ENCODE assay signal across 29 mouse cellular contexts in genomic region chr10:130288007-130288406, GRCm38 (mm10). TPM values are rescaled to one million over a fixed set of nuclear protein-coding genes. Genes with fewer than 3 reads are reported as not detected.
DNase-seq lines count a peak whose midpoint lies in the region; ATAC-seq and TF ChIP-seq lines count a peak whose summit lies in the region.
"Had no signal": no experiment of that assay in that cellular context is flagged by ENCODE, and none has a peak within 500 bp of the region (broad histone marks: within the 10 kb centered on the region; RNA-seq: fewer than 3 reads in every experiment).

No protein-coding gene starts in this region.

- no peak overlapping the region for H3K4me2 ChIP-seq in hindbrain, postnatal 0 days (ENCODE audit: low read depth, low read length)
- H3K4me2 ChIP-seq in midbrain, postnatal 0 days (ENCODE audit: low read depth, low read length, poor library complexity, severe bottlenecking): no peak overlapping the region
- H3K4me2 ChIP-seq in neural tube, embryonic 12.5 days (replicated peaks): no peak overlapping the region
- H3K4me2 ChIP-seq: embryonic facial prominence, embryonic 12.5 days; embryonic facial prominence, embryonic 15.5 days; heart, embryonic 12.5 days; heart, embryonic 15.5 days; hindbrain, embryonic 14.5 days had no signal

- no peaks in the 10 kb centered on the region for H3K27me3 ChIP-seq in hindbrain, embryonic 10.5 days (ENCODE audit: insufficient read depth, poor library complexity, severe bottlenecking)
- H3K27me3 ChIP-seq in hindbrain, postnatal 0 days (ENCODE audit: insufficient read depth, low read length): no peaks in the 10 kb centered on the region
- H3K27me3 ChIP-seq in midbrain, embryonic 10.5 days (ENCODE audit: low read depth, poor library complexity, severe bottlenecking): no peaks in the 10 kb centered on the region
- no peaks in the 10 kb centered on the region for H3K27me3 ChIP-seq in midbrain, postnatal 0 days (ENCODE audit: insufficient read depth, low read length)
- no peaks in the 10 kb centered on the region for H3K27me3 ChIP-seq in neural tube, embryonic 12.5 days (replicated peaks)
- no peaks in the 10 kb centered on the region for H3K27me3 ChIP-seq in embryonic facial prominence, embryonic 10.5 days (replicated peaks; ENCODE audit: low read depth, poor library complexity, severe bottlenecking)
- H3K27me3 ChIP-seq: CH12.LX; embryonic facial prominence, embryonic 12.5 days; embryonic facial prominence, embryonic 15.5 days; heart, embryonic 12.5 days; heart, embryonic 15.5 days had no signal

- H3K4me3 ChIP-seq in hindbrain, embryonic 10.5 days: no peak overlapping the region
- no peak overlapping the region for H3K4me3 ChIP-seq in hindbrain, postnatal 0 days (ENCODE audit: low read length)
- no peak overlapping the region for H3K4me3 ChIP-seq in midbrain, embryonic 10.5 days
- H3K4me3 ChIP-seq in midbrain, postnatal 0 days (ENCODE audit: low read depth, low read length): no peak overlapping the region
- no peak overlapping the region for H3K4me3 ChIP-seq in neural tube, embryonic 12.5 days
- H3K4me3 ChIP-seq in embryonic facial prominence, embryonic 10.5 days: no peak overlapping the region
- H3K4me3 ChIP-seq: embryonic facial prominence, embryonic 12.5 days; embryonic facial prominence, embryonic 15.5 days; gastrocnemius, adult 2 months; heart, embryonic 12.5 days; heart, embryonic 15.5 days had no signal

- no peaks in the 10 kb centered on the region for H3K4me1 ChIP-seq in hindbrain, embryonic 10.5 days (replicated peaks)
- no peaks in the 10 kb centered on the region for H3K4me1 ChIP-seq in hindbrain, postnatal 0 days (ENCODE audit: insufficient read depth, low read length)
- H3K4me1 ChIP-seq in midbrain, embryonic 10.5 days: peaks cover 9% of the 10 kb centered on the region; the same call in 1 of the 2 replicates
- H3K4me1 ChIP-seq in midbrain, postnatal 0 days (ENCODE audit: insufficient read depth, low read length): no peaks in the 10 kb centered on the region
- H3K4me1 ChIP-seq in neural tube, embryonic 12.5 days: no peaks in the 10 kb centered on the region
- H3K4me1 ChIP-seq in embryonic facial prominence, embryonic 10.5 days: no peaks in the 10 kb centered on the region
- H3K4me1 ChIP-seq: embryonic facial prominence, embryonic 12.5 days; embryonic facial prominence, embryonic 15.5 days; heart, embryonic 12.5 days; heart, embryonic 15.5 days had no signal

- ATAC-seq in hindbrain, postnatal 0 days: no peak
- no peak for ATAC-seq in midbrain, postnatal 0 days (ENCODE audit: low FRiP score)
- peak; percentile 39; the same call in 1 of the 2 replicates for ATAC-seq in neural tube, embryonic 12.5 days (ENCODE audit: low FRiP score, low read depth)
- ATAC-seq: forebrain, embryonic 14.5 days; forebrain, postnatal 0 days; Patski had no signal

- no peak for TF ChIP-seq CTCF in hindbrain, postnatal 0 days (IDR thresholded peaks at IDR 0.05; ENCODE audit: low read depth)
- no peak for TF ChIP-seq CTCF in midbrain, postnatal 0 days (IDR thresholded peaks at IDR 0.05)

- no peak overlapping the region for H3K9ac ChIP-seq in hindbrain, postnatal 0 days (replicated peaks; ENCODE audit: low read length)
- H3K9ac ChIP-seq in midbrain, postnatal 0 days (replicated peaks; ENCODE audit: low read length, poor library complexity, severe bottlenecking): no peak overlapping the region
- no peak overlapping the region for H3K9ac ChIP-seq in neural tube, embryonic 12.5 days
- H3K9ac ChIP-seq: embryonic facial prominence, embryonic 12.5 days; embryonic facial prominence, embryonic 15.5 days; forebrain, postnatal 0 days; heart, embryonic 12.5 days; heart, embryonic 15.5 days; hindbrain, embryonic 14.5 days had no signal

- H3K36me3 ChIP-seq in hindbrain, embryonic 10.5 days: no peaks in the 10 kb centered on the region
- no peaks in the 10 kb centered on the region for H3K36me3 ChIP-seq in hindbrain, postnatal 0 days (ENCODE audit: insufficient read depth, low read length)
- H3K36me3 ChIP-seq in midbrain, embryonic 10.5 days: no peaks in the 10 kb centered on the region
- H3K36me3 ChIP-seq in midbrain, postnatal 0 days (ENCODE audit: insufficient read depth, low read length): no peaks in the 10 kb centered on the region
- no peaks in the 10 kb centered on the region for H3K36me3 ChIP-seq in neural tube, embryonic 12.5 days
- no peaks in the 10 kb centered on the region for H3K36me3 ChIP-seq in embryonic facial prominence, embryonic 10.5 days (replicated peaks)
- H3K36me3 ChIP-seq: embryonic facial prominence, embryonic 12.5 days; embryonic facial prominence, embryonic 15.5 days; G1E; heart, embryonic 12.5 days; heart, embryonic 15.5 days had no signal

- DNase-seq in hindbrain, embryonic 10.5 days (ENCODE audit: low spot score): no peak
- no peak for DNase-seq in hindbrain, postnatal 0 days (ENCODE audit: low spot score)
- no peak for DNase-seq in midbrain, embryonic 10.5 days (ENCODE audit: low spot score)
- DNase-seq in midbrain, postnatal 0 days (ENCODE audit: low spot score): no peak
- DNase-seq in neural tube, embryonic 10.5 days (ENCODE audit: extremely low spot score, low spot score): no peak
- DNase-seq in embryonic facial prominence, embryonic 10.5 days (ENCODE audit: low spot score): no peak
- DNase-seq: adrenal gland, postnatal 10 days; adrenal gland, postnatal 36 days; B cell, adult 2 months; cerebellum, adult 18-20 months; cerebellum, adult 9-10 months; cerebellum, postnatal 14 days; forebrain, postnatal 0 days; gastrocnemius, adult 2 months; gastrocnemius, postnatal 14 days; heart, adult 18-20 months; heart, postnatal 14 days; heart, postnatal 4 days had no signal

- peak overlapping the region; percentile 35; the same call in 1 of the 2 replicates for H3K27ac ChIP-seq in hindbrain, embryonic 10.5 days
- no peak overlapping the region for H3K27ac ChIP-seq in hindbrain, postnatal 0 days
- H3K27ac ChIP-seq in midbrain, embryonic 10.5 days (replicated peaks): 0 out of 2 replicates have a peak overlapping the region, but pooled peaks have one; percentile 23
- no peak overlapping the region for H3K27ac ChIP-seq in midbrain, postnatal 0 days (ENCODE audit: low read depth, low read length)
- H3K27ac ChIP-seq in neural tube, embryonic 12.5 days: no peak overlapping the region
- no peak overlapping the region for H3K27ac ChIP-seq in embryonic facial prominence, embryonic 10.5 days (replicated peaks)
- H3K27ac ChIP-seq: embryonic facial prominence, embryonic 12.5 days; embryonic facial prominence, embryonic 15.5 days; gastrocnemius, adult 2 months; heart, embryonic 15.5 days; hindbrain, embryonic 14.5 days had no signal

- WGBS in hindbrain, embryonic 10.5 days: 43% methylated on average over 3 of the region's 3 CpGs
- 57% methylated on average over 3 of the region's 3 CpGs for WGBS in hindbrain, postnatal 0 days
- WGBS in midbrain, embryonic 10.5 days: 43% methylated on average over 3 of the region's 3 CpGs
- WGBS in midbrain, postnatal 0 days: 52% methylated on average over 3 of the region's 3 CpGs
- WGBS in neural tube, embryonic 12.5 days: 32% methylated on average over 3 of the region's 3 CpGs
- WGBS in embryonic facial prominence, embryonic 10.5 days: 49% methylated on average over 3 of the region's 3 CpGs

- no peaks in the 10 kb centered on the region for H3K9me3 ChIP-seq in hindbrain, embryonic 10.5 days
- H3K9me3 ChIP-seq in hindbrain, postnatal 0 days (ENCODE audit: low read length): no peaks in the 10 kb centered on the region
- no peaks in the 10 kb centered on the region for H3K9me3 ChIP-seq in midbrain, embryonic 10.5 days (replicated peaks)
- H3K9me3 ChIP-seq in midbrain, postnatal 0 days (ENCODE audit: low read length): no peaks in the 10 kb centered on the region
- no peaks in the 10 kb centered on the region for H3K9me3 ChIP-seq in neural tube, embryonic 12.5 days
- H3K9me3 ChIP-seq in embryonic facial prominence, embryonic 10.5 days: no peaks in the 10 kb centered on the region
- H3K9me3 ChIP-seq: embryonic facial prominence, embryonic 12.5 days; embryonic facial prominence, embryonic 15.5 days; G1E; heart, embryonic 12.5 days; heart, embryonic 15.5 days had no signal

RNA-seq across cellular contexts. Expression of gene Neurod4, which starts 8.0 kb away (rescaled TPM):
- polyA plus RNA-seq in hindbrain, embryonic 10.5 days (2016; fragmentation: Nextera tagmentation; extraction: Ambion mirVana): 14.0 and 23.1 TPM in 2 replicates
- 0.65 and 2.6 TPM in 2 replicates for total RNA-seq in hindbrain, postnatal 0 days (2014; rRNA removed)
- polyA plus RNA-seq in hindbrain, postnatal 0 days (2015; fragmentation: Nextera tagmentation; extraction: Ambion mirVana): 0.91 and 1.3 TPM in 2 replicates
- 13.4 and 16.0 TPM in 2 replicates for polyA plus RNA-seq in midbrain, embryonic 10.5 days (2016; fragmentation: Nextera tagmentation; extraction: Ambion mirVana)
- 0.47 and 0.77 TPM in 2 replicates for total RNA-seq in midbrain, postnatal 0 days (2014; rRNA removed)
- polyA plus RNA-seq in midbrain, postnatal 0 days (2015; fragmentation: Nextera tagmentation; extraction: Ambion mirVana): 0.12 and 0.52 TPM in 2 replicates
- 24.2 and 27.6 TPM in 2 replicates for polyA plus RNA-seq in neural tube, embryonic 12.5 days (2016; fragmentation: Nextera tagmentation; extraction: Ambion mirVana)
- polyA plus RNA-seq in embryonic facial prominence, embryonic 10.5 days (2016; fragmentation: Nextera tagmentation; extraction: Ambion mirVana): 5.9 and 13.1 TPM in 2 replicates
- total RNA-seq: gastrocnemius, adult 2 months; gastrocnemius, postnatal 14 days; gastrocnemius, postnatal 4 days; heart, adult 18-20 months; heart, postnatal 14 days; heart, postnatal 4 days had no signal
- polyA plus RNA-seq: G1E; heart, embryonic 15.5 days; Patski had no signal

RNA-seq across cellular contexts. Expression of gene Tespa1, which starts 34.7 kb away (rescaled TPM):
- not detected in 2 replicates for polyA plus RNA-seq in hindbrain, embryonic 10.5 days (2016; fragmentation: Nextera tagmentation; extraction: Ambion mirVana)
- total RNA-seq in hindbrain, postnatal 0 days (2014; rRNA removed): not detected in 2 replicates
- polyA plus RNA-seq in hindbrain, postnatal 0 days (2015; fragmentation: Nextera tagmentation; extraction: Ambion mirVana): not detected in 2 replicates
- not detected in 2 replicates for polyA plus RNA-seq in midbrain, embryonic 10.5 days (2016; fragmentation: Nextera tagmentation; extraction: Ambion mirVana)
- not detected in 2 replicates for total RNA-seq in midbrain, postnatal 0 days (2014; rRNA removed)
- polyA plus RNA-seq in midbrain, postnatal 0 days (2015; fragmentation: Nextera tagmentation; extraction: Ambion mirVana): not detected in 2 replicates
- polyA plus RNA-seq in neural tube, embryonic 12.5 days (2016; fragmentation: Nextera tagmentation; extraction: Ambion mirVana): 0.27 and 0.44 TPM in 2 replicates
- polyA plus RNA-seq in embryonic facial prominence, embryonic 10.5 days (2016; fragmentation: Nextera tagmentation; extraction: Ambion mirVana): not detected in 2 replicates
- total RNA-seq: forebrain, postnatal 0 days had no signal
- polyA plus RNA-seq: forebrain, embryonic 14.5 days; forebrain, postnatal 0 days; hindbrain, embryonic 14.5 days had no signal

Comparison
In these comparisons a context has a peak if more than half of its experiments do, and no peak if none do; other contexts are left out.
1. H3K27ac ChIP-seq: peak in hindbrain, embryonic 10.5 days (single experiment) and midbrain, embryonic 10.5 days (single experiment); none in hindbrain, postnatal 0 days (single experiment), midbrain, postnatal 0 days (single experiment), neural tube, embryonic 12.5 days (single experiment) and embryonic facial prominence, embryonic 10.5 days (single experiment).